Mouse (Mus musculus): ENCODE measurements at regions not wholly inside any gene's neighbourhood (a gene's known extent, or its start where the extent isn't known, plus 50 kb on each side); places are given as distances from the start of the nearest gene placed in this dataset.

DNA sequence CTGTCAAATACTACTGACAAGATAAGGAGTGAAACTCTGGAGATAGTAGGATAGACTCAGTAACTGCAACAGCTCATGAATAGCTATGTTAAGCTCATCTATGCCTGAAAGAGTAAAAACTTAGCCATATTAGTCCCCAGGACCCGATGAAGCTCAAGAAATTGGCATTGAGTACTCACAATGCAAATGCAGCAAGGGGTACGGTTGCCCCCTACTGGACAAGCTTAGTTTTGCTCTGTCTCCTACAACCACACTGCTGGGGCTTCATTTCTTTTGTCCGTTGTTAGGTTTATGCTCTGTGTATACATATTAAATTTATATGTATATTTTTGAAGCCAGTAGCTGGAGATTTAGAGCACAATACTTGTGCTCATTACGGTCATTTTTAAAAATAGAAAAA, 74.4 kb upstream of the Mup5 start:
- DNase-seq (ENCODE audit: low spot score): peak; percentile 32

DNA sequence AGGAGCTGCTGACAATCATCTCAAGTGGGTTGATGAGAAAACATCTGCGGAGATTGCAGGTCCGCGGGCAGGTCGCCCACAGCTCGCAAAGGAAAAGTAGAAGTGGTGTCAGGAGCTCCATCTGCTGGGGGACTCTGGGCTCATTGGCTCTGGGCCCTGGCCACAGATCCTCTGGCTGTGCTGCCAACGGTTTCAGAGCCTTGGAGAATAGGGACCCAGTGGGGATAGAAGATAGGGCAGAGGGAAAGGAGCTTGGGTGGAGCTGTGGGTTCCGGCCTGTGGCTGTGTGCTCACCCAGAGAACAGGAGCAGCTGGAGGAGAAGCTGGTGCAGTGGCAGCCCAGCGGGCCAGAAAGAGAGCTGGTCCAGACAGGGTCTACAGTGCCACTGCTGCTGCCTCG, 67.1 kb upstream of the Mup5 start:
- no peak for DNase-seq (ENCODE audit: low spot score)

DNA sequence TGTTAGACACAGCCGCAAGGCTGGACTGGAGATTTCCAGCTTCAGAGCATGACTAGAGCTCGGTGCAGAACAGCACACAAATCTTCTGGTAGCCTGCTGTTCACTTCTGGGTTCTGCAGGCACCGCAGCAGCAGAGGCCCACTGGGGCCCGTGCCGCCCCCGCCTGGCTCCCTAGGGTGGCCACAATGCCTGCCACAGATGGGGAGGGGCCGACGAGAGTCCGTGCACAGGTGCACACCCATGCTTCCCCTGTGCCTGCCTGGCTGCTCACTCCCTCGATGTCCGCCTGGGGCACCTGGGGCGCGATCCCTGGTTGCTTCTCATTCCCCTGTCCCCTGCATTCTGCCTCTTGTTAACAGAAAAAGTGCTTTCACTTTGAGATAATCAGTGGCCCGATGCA, 63.2 kb upstream of the Mup5 start:
- no peak for DNase-seq (ENCODE audit: low spot score)

DNA sequence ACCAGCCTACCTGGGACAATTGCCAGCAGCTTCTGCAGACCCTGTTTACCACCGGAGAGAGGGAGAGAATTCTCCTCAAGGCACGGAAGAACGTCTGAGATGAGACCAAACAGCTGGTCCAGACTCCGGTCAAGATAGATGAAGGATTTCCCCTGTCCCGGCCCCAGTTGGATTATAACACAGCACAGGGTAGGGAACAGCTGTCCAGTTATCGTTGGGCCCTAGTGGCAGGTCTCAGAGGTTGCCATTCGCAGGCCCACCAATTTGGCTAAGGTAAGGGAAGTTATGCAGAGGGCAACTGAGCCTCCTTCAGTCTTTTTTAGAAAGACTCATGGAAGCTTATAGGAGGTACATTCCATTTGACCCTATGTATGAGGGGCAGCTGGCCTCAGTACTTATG, 62.1 kb upstream of the Mup5 start:
- DNase-seq (ENCODE audit: low spot score): no peak

All from urinary bladder, postnatal 14 days (tissue).